Mouse (Mus musculus) CH12.LX (cell line): Measurements from ENCODE around the gene Lrig2. TPM values are rescaled to one million over a fixed set of nuclear protein-coding genes. Genes with fewer than 3 reads are reported as not detected.

ENCODE experiments used
- DNase-seq: peaks from one replicate; pipeline ENCODE4 v3.0.0-alpha.2; 2013; ENCODE audit errors: extremely low read depth
- H3K27ac ChIP-seq: 2 replicates; pipeline ENCODE4 v1.5.1; 2012; ENCODE audit warnings: low read depth, mild to moderate bottlenecking, control low read depth, moderate library complexity; ENCODE audit not compliant: insufficient read depth
- H3K27me3 ChIP-seq: replicated peaks from 2 replicates; pipeline ENCODE3; 2012; ENCODE audit warnings: inconsistent platforms
- H3K36me3 ChIP-seq, 2 experiments: replicated peaks in 1 of 2; 2 replicates each; pipeline versions ENCODE3 to v1.6.1; 2012; ENCODE audit warnings: inconsistent platforms in 1 of 2, low read length in 1 of 2, mild to moderate bottlenecking in 1 of 2, mixed read lengths in 1 of 2, moderate library complexity in 1 of 2; ENCODE audit not compliant: control insufficient read depth in 1 of 2, insufficient read depth in 1 of 2
- H3K4me1 ChIP-seq, 2 experiments: 2 replicates each; pipeline ENCODE4 v1.6.1; 2012; ENCODE audit warnings: inconsistent platforms in 1 of 2, moderate library complexity in 1 of 2; ENCODE audit not compliant: insufficient read depth in 2 of 2, control insufficient read depth in 1 of 2
- H3K4me2 ChIP-seq: 2 replicates; pipeline ENCODE4 v1.6.1; 2012; ENCODE audit warnings: low read depth, mild to moderate bottlenecking, control low read depth; ENCODE audit not compliant: poor library complexity, insufficient read depth, severe bottlenecking
- H3K4me3 ChIP-seq, 3 experiments: fragments of 150-350 bp in 1 of 3; sonication (generic) in 1 of 3; replicated peaks in 1 of 3; 2 replicates each; pipeline versions ENCODE3 to v1.5.1; 2011 to 2012; ENCODE audit warnings: low read depth in 2 of 3, low read length in 2 of 3, mild to moderate bottlenecking in 2 of 3, moderate library complexity in 2 of 3, control low read depth in 1 of 3, improper control_type of control experiment in 1 of 3, inconsistent platforms in 1 of 3, mixed read lengths in 1 of 3; ENCODE audit not compliant: poor library complexity in 1 of 3
- H3K79me2 ChIP-seq: replicated peaks from 2 replicates; pipeline ENCODE4 v1.6.1; 2012; ENCODE audit warnings: mild to moderate bottlenecking, moderate library complexity; ENCODE audit not compliant: control insufficient read depth, poor library complexity, insufficient read depth, severe bottlenecking; ENCODE audit errors: extremely low read depth
- H3K9ac ChIP-seq: 2 replicates; pipeline ENCODE4 v1.6.1; 2012; ENCODE audit warnings: low read depth, mild to moderate bottlenecking, control low read depth, moderate library complexity; ENCODE audit not compliant: insufficient read depth
- H3K9me3 ChIP-seq: replicated peaks from 2 replicates; pipeline ENCODE3; 2012; ENCODE audit warnings: low read length, inconsistent platforms, mixed read lengths
- CHD1 ChIP-seq: IDR thresholded peaks from 2 replicates; pipeline ENCODE4 v1.6.1; 2012; ENCODE audit warnings: low read depth, low read length, improper control_type of control experiment, inconsistent platforms
- E2F4 ChIP-seq: IDR thresholded peaks from 2 replicates; pipeline ENCODE4 v1.6.1; 2011; ENCODE audit warnings: low read depth, low read length, improper control_type of control experiment; ENCODE audit not compliant: insufficient replicate concordance
- EP300 ChIP-seq: IDR thresholded peaks from 2 replicates; pipeline ENCODE4 v1.6.1; 2011; ENCODE audit warnings: low read length, improper control_type of control experiment
- HCFC1 ChIP-seq: IDR thresholded peaks from 2 replicates; pipeline ENCODE4 v1.6.1; 2012; ENCODE audit warnings: low read depth, mild to moderate bottlenecking, inconsistent platforms, low read length, improper control_type of control experiment
- IRF4 ChIP-seq: IDR thresholded peaks from 2 replicates; pipeline ENCODE4 v1.6.1; 2014; ENCODE audit warnings: low read depth, mild to moderate bottlenecking, inconsistent platforms, low read length, improper control_type of control experiment
- JUND ChIP-seq: conservative IDR thresholded peaks from 2 replicates; pipeline ENCODE4 v1.6.1; 2011; ENCODE audit warnings: low read depth, low read length, improper control_type of control experiment
- KAT2A ChIP-seq: IDR thresholded peaks from 2 replicates; pipeline ENCODE4 v1.6.1; 2012; ENCODE audit warnings: low read length, improper control_type of control experiment, inconsistent platforms; ENCODE audit not compliant: insufficient replicate concordance
- MAFK ChIP-seq: IDR thresholded peaks from 2 replicates; pipeline ENCODE4 v1.6.1; 2011; ENCODE audit warnings: low read length, improper control_type of control experiment; ENCODE audit not compliant: insufficient replicate concordance
- MAX ChIP-seq: IDR thresholded peaks from 2 replicates; pipeline ENCODE4 v1.6.1; 2011; ENCODE audit warnings: low read length, improper control_type of control experiment
- MXI1 ChIP-seq: IDR thresholded peaks from 2 replicates; pipeline ENCODE4 v1.6.1; 2011; ENCODE audit warnings: mild to moderate bottlenecking, low read depth, low read length, improper control_type of control experiment
- MYC ChIP-seq: IDR thresholded peaks from 2 replicates; pipeline ENCODE4 v1.6.1; 2011; ENCODE audit warnings: low read depth, mild to moderate bottlenecking, improper control_type of control experiment, low read length
- POLR2A ChIP-seq: IDR thresholded peaks from 2 replicates; pipeline ENCODE4 v1.6.1; 2011; ENCODE audit warnings: low read depth, mild to moderate bottlenecking, improper control_type of control experiment, low read length
- POLR2AphosphoS2 ChIP-seq: IDR thresholded peaks from 2 replicates; pipeline ENCODE4 v1.6.1; 2011; ENCODE audit warnings: low read depth, low read length, improper control_type of control experiment
- RCOR1 ChIP-seq: conservative IDR thresholded peaks from 2 replicates; pipeline ENCODE4 v1.6.1; 2012; ENCODE audit warnings: low read depth, mild to moderate bottlenecking, inconsistent platforms, low read length, improper control_type of control experiment
- TBP ChIP-seq: conservative IDR thresholded peaks from 2 replicates; pipeline ENCODE4 v1.6.1; 2011; ENCODE audit warnings: low read depth, low read length, improper control_type of control experiment
- UBTF ChIP-seq: IDR thresholded peaks from 2 replicates; pipeline ENCODE4 v1.6.1; 2012; ENCODE audit warnings: low read depth, mild to moderate bottlenecking, inconsistent platforms, low read length, improper control_type of control experiment, moderate library complexity
- ZC3H11A ChIP-seq: IDR thresholded peaks from 2 replicates; pipeline ENCODE4 v1.6.1; 2012; ENCODE audit warnings: low read depth, mild to moderate bottlenecking, inconsistent platforms, low read length, improper control_type of control experiment
- ZNF384 ChIP-seq: IDR thresholded peaks from 2 replicates; pipeline ENCODE4 v1.6.1; 2012; ENCODE audit warnings: low read depth, low read length, improper control_type of control experiment, inconsistent platforms
- dilution Hi-C: fragments of 300-500 bp; cut with MboI; formaldehyde crosslinking; loops from 2 replicates; pipeline ENCODE4 v1.14.3; 2020; ENCODE audit warnings: low sequenced_read_pairs; ENCODE audit not compliant: extremely low pct_unique_long_range_greater_than_20kb, extremely low pct_ligation_motif_present
- in situ Hi-C: fragments of 300-500 bp; cut with MboI; formaldehyde crosslinking; loops from 3 replicates; pipeline ENCODE4 v1.14.3; 2019; ENCODE audit warnings: low sequenced_read_pairs, low pct_ligation_motif_present, low pct_unique_long_range_greater_than_20kb, mixed read lengths
- polyA plus RNA-seq: library from polyadenylated mRNA; unstranded; fragments of >175 nt; gene quantifications from 2 replicates; pipeline ENCODE4 v1.2.1, GENCODE M21; 2012; ENCODE audit warnings: low read depth; ENCODE audit not compliant: insufficient read length
- total RNA-seq, 2 experiments: library from RNA; depleted of rRNA; stranded (reverse); fragments of 300-350 nt in 1 of 2; fragments of >200 nt in 1 of 2; gene quantifications; 2 replicates each; pipeline ENCODE4 v1.2.3; 2012 to 2014

Gene Lrig2
- total and polyA plus RNA-seq, 3 experiments = 2.8 to 5.4 (median 5.1) TPM

GRCm38 (mm10) chr3:104349847-104350228 lies 161.9 kb downstream of the Lrig2 start:
- peaks cover 0 to 5% of the 10 kb centered on the region in 2 experiments; a peak in 1 of 4 replicates for H3K4me1 ChIP-seq
- no peaks in the 10 kb centered on the region for H3K27me3 ChIP-seq
- TF ChIP-seq ZNF384 = no peak
- no peak for TF ChIP-seq IRF4
- no peak for TF ChIP-seq JUND
- TF ChIP-seq TBP = no peak
- no peak for TF ChIP-seq ZC3H11A
- no peak for TF ChIP-seq CHD1
- TF ChIP-seq UBTF = no peak
- H3K79me2 ChIP-seq = no peaks in the 10 kb centered on the region
- no peak overlapping the region for H3K4me2 ChIP-seq
- in situ Hi-C loops (no loop called here), dilution Hi-C loops (no loop called here)
- no peak overlapping the region for H3K9ac ChIP-seq
- no peaks in the 10 kb centered on the region for H3K36me3 ChIP-seq
- H3K4me3 ChIP-seq = no peak overlapping the region
- no peak for DNase-seq
- no peak overlapping the region for H3K27ac ChIP-seq
- H3K9me3 ChIP-seq = no peaks in the 10 kb centered on the region

- Histone ChIP-seq H3K4me2 (no peak overlapping the region), H3K4me3 (no peak overlapping the region), H3K9ac (no peak overlapping the region), H3K79me2 (no peaks in the 10 kb centered on the region), H3K27me3 (no peaks in the 10 kb centered on the region), H3K27ac (no peak overlapping the region), H3K36me3 (no peaks in the 10 kb centered on the region), H3K9me3 (no peaks in the 10 kb centered on the region), H3K4me1 (peaks cover 0 to 5% of the 10 kb centered on the region in 2 experiments; a peak in 1 of 4 replicates)
- in situ Hi-C loops (no loop called here), dilution Hi-C loops (no loop called here)
- TF ChIP-seq MAFK (no peak), EP300 (no peak), HCFC1 (no peak), POLR2AphosphoS2 (no peak), CHD1 (no peak), RCOR1 (no peak), POLR2A (no peak), E2F4 (no peak), MYC (no peak), MAX (no peak), KAT2A (no peak), MXI1 (no peak)
- no peak for DNase-seq
These were observed 162.4 kb downstream of the Lrig2 start for GRCm38 (mm10) chr3:104349203-104349846.

Other genes with a start within 250 kb of the Lrig2 start
- gene Slc16a1, start 126.8 kb upstream of the Lrig2 start, total RNA-seq (2012; rRNA removed) = 60.3 and 80.5 TPM in 2 replicates
- gene Slc16a1, start 126.8 kb upstream of the Lrig2 start, total RNA-seq (2014; rRNA removed) = 192 and 199 TPM in 2 replicates
- gene Slc16a1, start 126.8 kb upstream of the Lrig2 start, polyA plus RNA-seq = 95.5 and 97.5 TPM in 2 replicates